Mouse (Mus musculus): ENCODE data around the gene Art4.

GRCm38 (mm10) chr6:136808631-136809046 lies 48.9 kb downstream of the Art4 start:
- TF ChIP-seq CHD2 (IDR thresholded peaks at IDR 0.05; ENCODE audit: low read length) (no peak), CTCF (IDR thresholded peaks at IDR 0.05 in 2 of 3, conservative IDR thresholded peaks at IDR 0.05 in 1 of 3; ENCODE audit: control insufficient read depth in 1 of 3, insufficient read depth in 1 of 3, low read depth in 2 of 3, low read length in 3 of 3, poor library complexity in 1 of 3, severe bottlenecking in 1 of 3) (no peak), ZMIZ1 (IDR thresholded peaks at IDR 0.05; ENCODE audit: low read depth, low read length) (no peak), POLR2A (IDR thresholded peaks at IDR 0.05; ENCODE audit: control insufficient read depth in 1 of 2, insufficient read depth in 1 of 2, low read depth in 1 of 2, low read length in 2 of 2, poor library complexity in 1 of 2) (peak; percentile 14 to 20; a peak in 1 of 4 replicates), TAL1 (IDR thresholded peaks at IDR 0.05; ENCODE audit: low read length) (no peak), MYC (IDR thresholded peaks at IDR 0.05; ENCODE audit: low read depth, low read length) (no peak), SMC3 (IDR thresholded peaks at IDR 0.05; ENCODE audit: low read depth, low read length) (no peak), CHD1 (IDR thresholded peaks at IDR 0.05; ENCODE audit: low read depth, low read length) (no peak), E2F4 (IDR thresholded peaks at IDR 0.05; ENCODE audit: borderline replicate concordance, low read depth, low read length) (no peak), MXI1 (IDR thresholded peaks at IDR 0.05; ENCODE audit: low read depth, low read length) (no peak), USF1 (IDR thresholded peaks at IDR 0.05; ENCODE audit: low read depth, low read length) (no peak), ZKSCAN1 (IDR thresholded peaks at IDR 0.05; ENCODE audit: low read depth, low read length) (no peak), EP300 (IDR thresholded peaks at IDR 0.05; ENCODE audit: low read depth in 1 of 2, low read length in 2 of 2) (no peak), MAX (IDR thresholded peaks at IDR 0.05; ENCODE audit: low read length) (no peak)
